Mouse (Mus musculus) heart, postnatal 0 days (tissue): Measurements from ENCODE around the gene Tuft1. TPM values are rescaled to one million over a fixed set of nuclear protein-coding genes. Genes with fewer than 3 reads are reported as not detected.

ENCODE experiments used
- ATAC-seq: fragments of 200-750 bp; cut with Nextera tagmentation; 2 replicates; pipeline ENCODE4 v1.8.0; 2017; ENCODE audit warnings: low read depth, moderate number of reproducible peaks, moderate library complexity; ENCODE audit not compliant: insufficient read depth
- DNase-seq: peaks from one replicate; pipeline ENCODE4 v3.0.0-alpha.2; 2016; ENCODE audit warnings: low spot score
- H3K27ac ChIP-seq: fragments of 300-500 bp; sonication (generic); 2 replicates; pipeline ENCODE4 v1.5.1; 2014; ENCODE audit warnings: low read depth, mild to moderate bottlenecking
- H3K27me3 ChIP-seq: fragments of 300-500 bp; sonication (generic); 2 replicates; pipeline ENCODE4 v1.6.1; 2014; ENCODE audit warnings: low read length, mixed read lengths; ENCODE audit not compliant: control insufficient read depth, insufficient read depth
- H3K36me3 ChIP-seq: fragments of 300-500 bp; sonication (generic); replicated peaks from 2 replicates; pipeline ENCODE4 v1.6.1; 2014; ENCODE audit warnings: low read length, mixed read lengths; ENCODE audit not compliant: control insufficient read depth, insufficient read depth
- H3K4me1 ChIP-seq: fragments of 300-500 bp; sonication (generic); 2 replicates; pipeline ENCODE4 v1.6.1; 2014; ENCODE audit warnings: antibody characterized with exemption; ENCODE audit not compliant: control insufficient read depth, insufficient read depth
- H3K4me2 ChIP-seq: fragments of 300-500 bp; sonication (generic); 2 replicates; pipeline ENCODE4 v1.6.1; 2014; ENCODE audit warnings: low read depth, mild to moderate bottlenecking, low read length, moderate library complexity
- H3K4me3 ChIP-seq: fragments of 300-500 bp; sonication (generic); 2 replicates; pipeline ENCODE4 v1.5.1; 2014; ENCODE audit warnings: low read depth, low read length
- H3K9ac ChIP-seq: fragments of 300-500 bp; sonication (generic); replicated peaks from 2 replicates; pipeline ENCODE4 v1.6.1; 2014; ENCODE audit warnings: low read depth, low read length, mixed read lengths
- H3K9me3 ChIP-seq: fragments of 300-500 bp; sonication (generic); replicated peaks from 2 replicates; pipeline ENCODE4 v1.6.1; 2016; ENCODE audit warnings: low read length; ENCODE audit not compliant: control insufficient read depth
- CTCF ChIP-seq: IDR thresholded peaks from 2 replicates; pipeline ENCODE4 v1.5.1; 2016; ENCODE audit warnings: antibody characterized with exemption, control low read depth, low read depth
- EP300 ChIP-seq: IDR thresholded peaks from 2 replicates; pipeline ENCODE4 v1.6.1; 2016; ENCODE audit warnings: antibody characterized with exemption, low read depth
- WGBS: fragments of 180-500 bp; shearing (Covaris S2); extraction: QIAGEN DNeasy Blood & Tissue Kit; methylation state at CpG from one replicate; pipeline ENCODE4 v1.1.7; 2014; 5-methylcytosine and 5-hydroxymethylcytosine counted together
- polyA plus RNA-seq: library from polyadenylated mRNA; unstranded; fragments of >200 nt; fragmentation: Nextera tagmentation; extraction: Ambion mirVana; gene quantifications from 2 replicates; pipeline ENCODE4 v1.2.1, GENCODE M21; 2015
- total RNA-seq: library from RNA; depleted of rRNA; stranded (reverse); fragments of >200 nt; gene quantifications from 2 replicates; pipeline ENCODE4 v1.2.3, GENCODE M21; 2014; ENCODE audit warnings: low replicate concordance; rRNA removed

Tuft1 gene
- total and polyA plus RNA-seq, 2 experiments from 2014 or later: 4.8 to 29.0 TPM

GRCm38 (mm10) chr3:94565557-94565956 lies 93.1 kb downstream of the Tuft1 start:
- TF ChIP-seq EP300 (no peak), CTCF (no peak)
- H3K4me2 ChIP-seq: no peak overlapping the region
- H3K9ac ChIP-seq: no peak overlapping the region
- H3K27ac ChIP-seq: 0 out of 2 replicates have a peak overlapping the region, but pooled peaks have one; percentile 60
- no peaks in the 10 kb centered on the region for H3K9me3 ChIP-seq
- 72% methylated on average over 2 of the region's 2 CpGs for WGBS
- no peaks in the 10 kb centered on the region for H3K27me3 ChIP-seq
- ATAC-seq (0 out of 2 replicates have a peak, but pooled peaks have one; percentile 33), DNase-seq (peak; percentile 49)
- H3K4me1 ChIP-seq: no peaks in the 10 kb centered on the region
- H3K36me3 ChIP-seq: 0 out of 2 replicates have a peak, but pooled peaks cover 5% of the 10 kb centered on the region
- no peak overlapping the region for H3K4me3 ChIP-seq

- Histone ChIP-seq H3K4me2 (no peak overlapping the region), H3K36me3 (peaks cover 7% of the 10 kb centered on the region; the same call in 1 of the 2 replicates), H3K9ac (no peak overlapping the region), H3K27ac (peak overlapping the region; percentile 60), H3K4me3 (no peak overlapping the region), H3K9me3 (no peaks in the 10 kb centered on the region), H3K27me3 (no peaks in the 10 kb centered on the region), H3K4me1 (no peaks in the 10 kb centered on the region)
- no peak for DNase-seq
- 0 out of 2 replicates have a peak, but pooled peaks have one; percentile 8 for ATAC-seq
- 47% methylated on average over 3 of the region's 3 CpGs for WGBS
- TF ChIP-seq EP300 (no peak), CTCF (no peak)
Measured at GRCm38 (mm10) chr3:94565127-94565526, 93.5 kb downstream of the Tuft1 start.

- Histone ChIP-seq H3K27me3 (no peaks in the 10 kb centered on the region), H3K4me1 (no peaks in the 10 kb centered on the region), H3K36me3 (peaks cover 13% of the 10 kb centered on the region), H3K9me3 (no peaks in the 10 kb centered on the region), H3K4me3 (no peak overlapping the region), H3K27ac (peak overlapping the region; percentile 60; the same call in 1 of the 2 replicates), H3K9ac (no peak overlapping the region), H3K4me2 (no peak overlapping the region)
- no peak for TF ChIP-seq EP300
- no peak for TF ChIP-seq CTCF
- ATAC-seq: no peak
- DNase-seq: no peak
- WGBS: 73% methylated on average over 4 of the region's 4 CpGs
Measured at GRCm38 (mm10) chr3:94564356-94565010, 94.2 kb downstream of the Tuft1 start.

GRCm38 (mm10) chr3:94563163-94563562 lies 95.5 kb downstream of the Tuft1 start:
- WGBS: 86% methylated on average over 3 of the region's 3 CpGs
- Histone ChIP-seq H3K36me3 (peaks cover 24% of the 10 kb centered on the region), H3K9me3 (no peaks in the 10 kb centered on the region), H3K4me3 (no peak overlapping the region), H3K4me2 (no peak overlapping the region), H3K4me1 (no peaks in the 10 kb centered on the region), H3K27me3 (no peaks in the 10 kb centered on the region), H3K9ac (no peak overlapping the region), H3K27ac (no peak overlapping the region)
- DNase-seq (no peak), ATAC-seq (no peak)
- TF ChIP-seq EP300 (no peak), CTCF (no peak)

Other genes with a start within 250 kb of the Tuft1 start
- gene Tdrkh, start 245.6 kb downstream of the Tuft1 start, total RNA-seq: 0.34 and 6.5 TPM in 2 replicates
- 7.5 and 7.7 TPM in 2 replicates for gene Tdrkh, start 245.6 kb downstream of the Tuft1 start, polyA plus RNA-seq
- 83.0 and 85.1 TPM in 2 replicates for gene Mrpl9, start 215.6 kb downstream of the Tuft1 start, total RNA-seq
- 67.4 and 68.7 TPM in 2 replicates for gene Mrpl9, start 215.6 kb downstream of the Tuft1 start, polyA plus RNA-seq
- gene Oaz3, start 215.0 kb downstream of the Tuft1 start, total RNA-seq: not detected in 2 replicates
- 0.33 and 0.41 TPM in 2 replicates for gene Oaz3, start 215.0 kb downstream of the Tuft1 start, polyA plus RNA-seq
- not detected in 2 replicates for gene Celf3, start 180.6 kb downstream of the Tuft1 start, total RNA-seq
- gene Celf3, start 180.6 kb downstream of the Tuft1 start, polyA plus RNA-seq: 0.53 and 0.80 TPM in 2 replicates
- 1.2 TPM in 1 of 2 replicates, not detected in the other for gene Riiad1, start 178.5 kb downstream of the Tuft1 start, total RNA-seq
- 4.3 and 4.5 TPM in 2 replicates for gene Riiad1, start 178.5 kb downstream of the Tuft1 start, polyA plus RNA-seq
- gene Snx27, start 76.2 kb downstream of the Tuft1 start, total RNA-seq: 18.1 and 30.8 TPM in 2 replicates
- 17.0 and 17.2 TPM in 2 replicates for gene Snx27, start 76.2 kb downstream of the Tuft1 start, polyA plus RNA-seq
- gene Gm10972, start 15.8 kb downstream of the Tuft1 start, total RNA-seq: not detected in 2 replicates
- gene Gm10972, start 15.8 kb downstream of the Tuft1 start, polyA plus RNA-seq: not detected in 2 replicates
- gene Selenbp2, start 34.7 kb upstream of the Tuft1 start, total RNA-seq: 10.7 and 42.5 TPM in 2 replicates
- 3.7 and 4.6 TPM in 2 replicates for gene Selenbp2, start 34.7 kb upstream of the Tuft1 start, polyA plus RNA-seq
- 0.04 and 0.89 TPM in 2 replicates for gene Cgn, start 127.6 kb upstream of the Tuft1 start, total RNA-seq
- gene Cgn, start 127.6 kb upstream of the Tuft1 start, polyA plus RNA-seq: 0.51 and 0.73 TPM in 2 replicates
- gene Pogz, start 178.7 kb upstream of the Tuft1 start, total RNA-seq: 19.9 and 22.3 TPM in 2 replicates
- gene Pogz, start 178.7 kb upstream of the Tuft1 start, polyA plus RNA-seq: 5.8 TPM in 2 replicates
- 256 and 302 TPM in 2 replicates for gene Psmb4, start 228.1 kb upstream of the Tuft1 start, total RNA-seq
- gene Psmb4, start 228.1 kb upstream of the Tuft1 start, polyA plus RNA-seq: 274 and 296 TPM in 2 replicates